Mouse (Mus musculus): ENCODE data around the gene Mpp3. TPM values are rescaled to one million over a fixed set of nuclear protein-coding genes. Genes with fewer than 3 reads are reported as not detected.
A peak's percentile ranks its signal among the peaks of the same experiment; 100 is the strongest.

Mpp3 gene
- total RNA-seq, 1 experiment from 2014 or later, result 0.40 TPM

DNA sequence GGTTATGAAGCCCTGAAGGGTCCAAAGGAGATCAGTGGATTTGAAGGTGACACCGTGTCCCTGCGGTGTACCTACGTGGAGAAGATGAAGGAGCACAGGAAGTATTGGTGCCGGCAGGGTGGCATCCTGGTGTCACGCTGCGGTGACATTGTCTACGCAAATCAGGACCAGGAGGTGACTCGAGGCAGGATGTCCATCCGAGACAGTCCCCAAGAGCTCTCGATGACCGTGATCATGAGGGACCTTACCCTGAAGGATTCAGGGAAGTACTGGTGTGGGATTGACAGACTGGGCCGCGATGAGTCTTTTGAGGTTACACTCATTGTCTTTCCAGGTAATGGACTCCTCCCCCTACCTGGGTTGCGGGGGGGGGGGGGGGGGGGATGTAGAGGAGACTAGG, 14.7 kb upstream of the Mpp3 start:
- no peak for ATAC-seq (replicated peaks in 1 of 2; ENCODE audit: insufficient read depth in 1 of 2, low FRiP score in 2 of 2, low TSS enrichment in 1 of 2, low read depth in 1 of 2, poor library complexity in 2 of 2, severe bottlenecking in 2 of 2)

DNA sequence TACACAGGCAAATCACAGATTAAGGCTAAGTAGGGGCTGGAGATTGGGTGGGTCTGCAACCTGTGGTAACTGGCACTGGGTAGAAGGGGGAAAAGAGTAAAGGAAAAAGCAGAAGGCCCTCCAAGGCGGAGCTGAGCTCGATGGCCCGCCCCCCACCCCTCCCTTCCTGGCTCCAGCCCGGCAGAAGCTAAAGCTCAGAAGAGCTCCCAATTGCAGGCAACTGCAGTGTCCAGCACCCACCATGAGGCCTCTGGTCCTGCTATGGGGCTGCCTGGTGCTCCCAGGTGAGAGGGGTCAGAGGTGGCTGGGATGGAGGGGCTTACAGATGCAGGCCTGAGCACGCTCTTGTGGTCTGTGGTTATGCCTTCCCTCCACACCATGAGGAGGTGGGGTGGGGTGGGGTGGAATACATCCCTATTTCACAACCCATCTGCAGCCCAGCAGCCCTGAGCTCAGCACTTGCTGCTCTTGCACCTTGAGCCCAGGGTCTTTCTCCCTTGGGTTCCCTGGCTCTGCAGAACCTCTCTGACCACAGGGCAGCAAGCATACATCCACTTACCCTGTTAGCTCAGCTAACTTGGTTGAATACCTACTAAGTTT, 13.2 kb upstream of the Mpp3 start, which contains the start of gene Cd300lg:
Cd300lg (plus strand) TSS at position 160 of the 600 bp plus-strand sequence.
- ATAC-seq (replicated peaks in 1 of 2; ENCODE audit: insufficient read depth in 1 of 2, low FRiP score in 2 of 2, low TSS enrichment in 1 of 2, low read depth in 1 of 2, poor library complexity in 2 of 2, severe bottlenecking in 2 of 2), result peak; percentile 78 to 81

DNA sequence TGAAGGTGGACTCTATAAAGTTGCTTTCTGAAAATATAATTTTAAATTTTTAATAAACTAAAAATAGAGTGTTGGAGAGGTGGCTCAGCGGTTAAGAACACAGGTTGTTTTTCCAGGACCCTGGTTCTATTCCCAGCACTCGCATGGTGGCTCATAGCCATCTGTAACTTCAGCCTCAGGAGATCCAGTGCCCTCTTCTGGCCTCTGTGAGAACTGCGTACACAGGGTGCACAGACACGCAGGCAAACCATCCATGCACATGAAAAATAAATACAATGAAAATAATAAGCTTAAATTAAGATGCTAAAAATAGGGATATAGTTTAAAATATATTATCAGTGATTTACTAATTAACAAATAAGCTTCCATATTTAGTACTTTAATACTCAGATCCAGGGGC, 12.4 kb upstream of the Mpp3 start:
- no peak for ATAC-seq (replicated peaks in 1 of 2; ENCODE audit: insufficient read depth in 1 of 2, low FRiP score in 2 of 2, low TSS enrichment in 1 of 2, low read depth in 1 of 2, poor library complexity in 2 of 2, severe bottlenecking in 2 of 2)

DNA sequence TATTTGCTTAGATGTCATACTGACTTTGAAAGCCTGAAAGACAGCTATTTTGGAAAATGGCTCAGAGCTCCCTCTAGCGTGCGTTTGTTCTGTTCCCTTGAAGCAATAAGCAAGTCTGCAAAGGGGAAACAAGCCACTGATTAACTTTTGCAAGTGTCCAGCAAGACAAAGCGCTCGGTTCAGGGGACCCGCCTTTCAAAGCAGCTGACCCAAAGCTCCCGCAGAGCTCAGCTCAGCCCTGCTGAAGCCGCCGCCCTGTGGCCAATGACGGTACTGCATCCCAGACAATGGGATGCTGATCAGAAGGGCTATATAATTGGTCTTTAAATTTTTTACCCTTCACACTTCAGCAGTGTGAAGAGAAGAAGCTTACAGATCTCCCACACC, 11.9 kb upstream of the Mpp3 start:
- peak; percentile 74 to 85 for ATAC-seq (replicated peaks in 1 of 2; ENCODE audit: insufficient read depth in 1 of 2, low FRiP score in 2 of 2, low TSS enrichment in 1 of 2, low read depth in 1 of 2, poor library complexity in 2 of 2, severe bottlenecking in 2 of 2)

DNA sequence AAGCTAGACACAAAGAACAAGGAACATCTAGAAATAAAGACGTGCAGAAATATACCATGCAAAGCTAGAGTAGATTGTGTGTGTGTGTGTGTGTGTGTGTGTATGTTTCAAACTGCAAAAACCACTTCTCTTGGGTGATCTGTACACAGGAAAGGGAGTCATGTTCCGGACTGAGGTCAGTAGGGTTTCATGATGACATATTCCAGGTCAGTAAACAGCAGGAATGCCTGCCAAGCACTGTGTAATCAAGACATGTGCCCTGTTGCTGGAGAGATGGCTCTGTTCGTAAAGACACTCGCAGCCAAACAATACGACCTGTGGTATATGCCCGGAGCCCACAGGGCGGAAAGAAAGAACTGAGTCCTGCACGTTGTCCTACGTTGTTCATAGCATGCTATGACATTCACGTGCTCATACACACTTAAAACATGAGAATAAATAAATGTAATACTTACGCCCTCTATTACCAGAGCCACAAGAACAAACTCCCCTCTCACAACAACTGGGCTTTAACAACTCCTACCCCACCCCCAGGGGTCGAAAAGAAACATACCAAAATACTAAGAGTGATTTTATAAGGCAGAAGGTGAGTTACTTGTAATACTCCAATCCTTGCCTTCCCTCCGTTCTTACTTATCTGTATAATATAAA, 11.4 kb upstream of the Mpp3 start:
- ATAC-seq (replicated peaks in 1 of 2; ENCODE audit: insufficient read depth in 1 of 2, low FRiP score in 2 of 2, low TSS enrichment in 1 of 2, low read depth in 1 of 2, poor library complexity in 2 of 2, severe bottlenecking in 2 of 2), result no peak

DNA sequence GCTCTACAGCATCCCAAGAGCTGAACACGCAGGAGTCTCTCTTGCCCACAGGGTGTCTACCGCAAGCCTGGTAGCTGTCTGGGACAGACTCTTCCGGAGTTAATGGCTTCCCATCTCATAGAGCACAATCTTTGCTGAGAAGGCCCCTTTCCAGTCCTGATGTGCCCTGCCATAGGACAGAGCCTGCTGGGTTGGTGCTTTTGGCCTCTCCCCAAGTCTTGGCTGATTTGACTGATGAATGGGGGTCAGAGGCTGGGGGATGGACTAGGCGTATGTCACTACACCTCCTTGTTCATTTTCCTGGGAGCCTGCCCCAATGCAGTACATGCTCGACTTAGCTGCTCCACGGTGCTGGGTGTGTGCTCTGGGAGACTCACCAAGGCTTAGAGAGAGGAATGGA, 9.5 kb upstream of the Mpp3 start:
- ATAC-seq (replicated peaks in 1 of 2; ENCODE audit: insufficient read depth in 1 of 2, low FRiP score in 2 of 2, low TSS enrichment in 1 of 2, low read depth in 1 of 2, poor library complexity in 2 of 2, severe bottlenecking in 2 of 2), result no peak

DNA sequence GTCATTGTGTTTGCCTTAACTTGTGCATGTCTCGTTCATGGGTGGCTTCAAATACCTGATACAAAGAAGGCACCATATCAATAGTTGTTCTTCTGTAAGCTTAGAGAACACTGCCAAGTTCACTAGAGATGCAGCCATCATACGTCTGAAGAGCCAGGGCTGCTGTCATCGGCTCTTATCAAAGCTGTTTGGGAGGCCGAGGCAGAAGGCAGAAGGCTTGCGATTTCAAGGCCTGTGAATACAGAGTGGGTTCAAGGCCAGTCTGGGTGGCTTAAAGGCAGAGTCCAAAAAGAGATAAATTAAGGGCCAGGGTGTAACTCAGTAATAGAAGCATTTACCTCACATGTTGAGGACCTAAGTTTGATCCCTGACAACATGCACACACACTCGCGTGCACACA, 8.1 kb upstream of the Mpp3 start:
- ATAC-seq (replicated peaks in 1 of 2; ENCODE audit: insufficient read depth in 1 of 2, low FRiP score in 2 of 2, low TSS enrichment in 1 of 2, low read depth in 1 of 2, poor library complexity in 2 of 2, severe bottlenecking in 2 of 2), result no peak

DNA sequence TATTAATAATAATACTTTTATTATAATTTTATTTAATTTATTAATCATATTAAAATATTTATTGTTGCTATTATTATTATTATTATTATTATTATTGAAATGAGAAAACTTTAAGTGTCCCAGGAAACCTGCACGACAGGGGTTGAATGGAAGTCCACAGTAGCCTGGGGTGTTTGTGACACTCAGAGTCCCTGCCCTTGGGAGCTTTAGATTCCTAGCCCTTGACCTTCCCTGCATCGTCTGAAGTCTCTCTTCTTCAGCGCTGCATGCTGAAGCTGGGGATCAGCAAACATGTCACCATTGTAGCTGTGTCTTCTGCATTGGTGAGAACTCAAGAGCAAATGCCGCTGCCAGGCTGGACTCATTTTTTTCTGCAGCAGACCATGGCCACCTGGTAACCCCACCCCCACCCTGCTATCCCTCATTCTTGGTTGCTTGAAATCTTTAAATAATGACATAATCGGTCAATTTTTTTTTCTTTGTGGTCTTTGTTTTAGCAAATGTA, 7.2 kb upstream of the Mpp3 start:
- no peak for ATAC-seq (replicated peaks in 1 of 2; ENCODE audit: insufficient read depth in 1 of 2, low FRiP score in 2 of 2, low TSS enrichment in 1 of 2, low read depth in 1 of 2, poor library complexity in 2 of 2, severe bottlenecking in 2 of 2)

DNA sequence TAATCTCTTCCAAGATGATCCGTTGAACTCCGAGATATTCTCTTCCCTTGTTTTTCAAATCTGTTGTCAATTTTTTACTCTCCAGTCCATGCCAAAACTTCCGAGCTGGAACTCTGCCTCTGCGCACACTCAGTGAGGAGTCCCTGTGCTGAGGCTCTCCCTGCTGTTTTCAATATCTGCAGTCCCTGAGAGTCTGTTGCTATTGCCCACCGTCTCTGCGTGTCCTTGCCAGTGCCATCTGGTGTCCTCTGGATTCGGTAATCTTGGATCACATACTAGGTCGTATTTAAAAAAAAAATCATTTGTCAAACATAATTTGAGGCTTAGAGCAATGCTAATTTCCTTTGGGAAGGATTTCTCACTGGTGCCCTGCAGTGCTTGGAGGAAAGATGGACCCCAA, 6.6 kb upstream of the Mpp3 start:
- no peak for ATAC-seq (replicated peaks in 1 of 2; ENCODE audit: insufficient read depth in 1 of 2, low FRiP score in 2 of 2, low TSS enrichment in 1 of 2, low read depth in 1 of 2, poor library complexity in 2 of 2, severe bottlenecking in 2 of 2)

DNA sequence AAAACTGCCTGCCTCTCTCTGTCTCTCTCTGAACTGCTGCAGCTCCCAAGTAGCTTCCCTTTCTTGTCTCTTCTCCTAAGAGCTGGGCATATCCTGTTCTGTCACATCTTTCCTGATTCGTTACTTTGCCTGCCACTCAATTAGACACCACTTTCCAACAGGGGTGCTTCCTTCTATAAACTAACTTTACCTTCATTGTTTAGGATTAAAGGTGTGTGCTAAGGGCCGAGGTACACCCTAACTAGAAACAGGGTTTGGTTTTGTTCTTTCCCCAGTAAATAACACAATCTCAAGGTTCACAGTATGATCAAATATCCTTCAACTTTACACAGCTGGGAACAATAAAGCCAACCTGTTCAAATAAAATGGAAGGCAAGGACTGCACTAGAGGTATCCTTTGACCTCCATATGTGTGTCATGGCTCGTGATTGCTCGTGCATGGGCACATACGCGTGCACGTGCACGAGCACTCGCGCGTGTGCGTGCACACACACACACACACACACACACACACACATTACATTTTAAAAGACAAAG, 4.9 kb upstream of the Mpp3 start:
- no peak for ATAC-seq (replicated peaks in 1 of 2; ENCODE audit: insufficient read depth in 1 of 2, low FRiP score in 2 of 2, low TSS enrichment in 1 of 2, low read depth in 1 of 2, poor library complexity in 2 of 2, severe bottlenecking in 2 of 2)

DNA sequence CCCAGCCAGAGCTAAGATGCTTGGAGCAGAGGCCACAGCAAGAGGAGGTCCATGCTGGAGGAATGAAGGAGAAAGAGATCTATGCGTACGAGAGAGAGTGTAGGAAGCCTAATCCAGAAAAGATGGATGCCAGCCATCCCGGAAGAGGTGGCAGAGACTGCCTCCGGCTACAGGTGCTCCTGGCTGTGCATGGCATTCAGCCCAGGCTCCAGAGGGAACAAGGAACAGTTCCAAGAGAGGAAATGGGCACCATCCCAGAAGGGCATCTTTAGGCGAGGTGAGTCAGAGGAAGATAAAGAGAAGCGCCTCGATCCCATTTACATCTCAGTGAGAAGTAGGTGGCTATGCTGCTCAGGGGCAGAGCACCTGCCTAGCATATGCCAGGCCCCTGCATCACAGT, 2.9 kb upstream of the Mpp3 start:
- no peak for ATAC-seq (replicated peaks in 1 of 2; ENCODE audit: insufficient read depth in 1 of 2, low FRiP score in 2 of 2, low TSS enrichment in 1 of 2, low read depth in 1 of 2, poor library complexity in 2 of 2, severe bottlenecking in 2 of 2)

DNA sequence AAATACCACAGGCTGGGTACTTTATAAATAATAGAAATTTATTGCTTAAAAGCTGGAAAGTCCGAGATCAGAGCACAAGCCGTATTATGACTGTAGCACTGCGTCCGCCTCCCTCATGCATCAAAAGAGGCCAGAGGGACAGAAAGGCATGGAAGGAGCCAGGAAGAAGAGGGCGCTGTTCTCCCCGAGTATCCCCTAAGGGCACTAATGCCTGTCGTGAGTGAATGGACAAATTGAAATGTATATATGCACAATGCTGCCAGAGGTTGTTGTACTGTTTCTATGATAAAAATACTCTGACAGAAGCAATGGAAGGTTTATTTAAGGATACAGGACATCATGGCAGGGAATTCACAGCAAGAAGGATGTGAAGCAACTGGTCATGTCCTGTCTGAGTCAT, 1.7 kb upstream of the Mpp3 start:
- ATAC-seq (replicated peaks in 1 of 2; ENCODE audit: insufficient read depth in 1 of 2, low FRiP score in 2 of 2, low TSS enrichment in 1 of 2, low read depth in 1 of 2, poor library complexity in 2 of 2, severe bottlenecking in 2 of 2), result no peak

DNA sequence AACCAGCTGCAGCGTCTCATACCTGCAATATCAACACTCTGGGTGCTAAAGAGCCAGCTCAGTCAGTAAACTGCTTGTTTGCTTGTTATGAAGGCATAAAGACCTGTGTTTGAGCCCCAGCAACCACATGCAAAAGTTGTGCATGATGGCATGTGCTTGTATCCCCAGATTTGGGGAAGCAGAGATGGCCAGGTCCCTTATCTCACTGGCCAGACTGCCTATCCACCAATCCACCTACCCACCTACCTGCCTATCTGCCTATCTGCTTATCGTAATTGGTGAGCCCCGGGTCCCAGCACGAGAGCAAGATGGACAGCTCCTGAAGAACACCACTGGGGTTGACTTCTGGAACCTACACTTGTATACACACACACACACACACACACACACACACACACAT, 1.0 kb upstream of the Mpp3 start:
- no peak for ATAC-seq (replicated peaks in 1 of 2; ENCODE audit: insufficient read depth in 1 of 2, low FRiP score in 2 of 2, low TSS enrichment in 1 of 2, low read depth in 1 of 2, poor library complexity in 2 of 2, severe bottlenecking in 2 of 2)

DNA sequence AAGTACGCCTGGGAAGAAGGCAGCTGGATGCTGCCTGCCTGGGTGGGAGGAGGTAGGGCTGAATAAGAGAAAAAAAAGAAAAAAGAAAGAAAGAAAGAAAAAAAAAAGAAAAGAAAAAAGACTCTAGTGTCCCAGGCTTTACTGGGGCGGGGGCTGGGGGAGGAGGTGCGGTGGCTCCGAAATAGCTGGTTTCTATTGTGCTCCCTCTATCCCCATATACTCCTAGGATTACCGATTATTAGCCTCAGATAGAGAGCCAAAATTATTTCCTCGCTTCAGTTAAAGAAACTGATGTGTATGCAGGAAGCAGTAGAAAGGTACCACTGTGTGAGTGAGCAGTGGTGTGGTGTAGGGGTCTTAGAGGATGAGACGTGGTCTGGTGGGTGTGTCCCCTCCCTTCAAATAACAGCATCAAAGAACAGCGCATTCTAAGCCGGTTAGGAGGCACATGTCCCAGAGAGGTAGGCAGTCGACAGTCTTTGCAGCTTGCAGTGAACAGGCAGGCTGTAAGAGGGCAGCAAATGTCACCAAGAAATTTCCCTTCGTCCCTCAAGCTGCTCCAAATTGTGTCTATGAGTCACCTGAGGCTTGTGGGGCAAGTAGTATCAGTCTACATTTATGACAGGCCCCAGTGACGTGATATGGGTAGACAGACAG, 772 bp downstream of the Mpp3 start:
- ATAC-seq (replicated peaks in 1 of 2; ENCODE audit: insufficient read depth in 1 of 2, low FRiP score in 2 of 2, low TSS enrichment in 1 of 2, low read depth in 1 of 2, poor library complexity in 2 of 2, severe bottlenecking in 2 of 2), result 0 out of 4 replicates have a peak, but pooled peaks of 1 of the 2 experiments have one; percentile 18

DNA sequence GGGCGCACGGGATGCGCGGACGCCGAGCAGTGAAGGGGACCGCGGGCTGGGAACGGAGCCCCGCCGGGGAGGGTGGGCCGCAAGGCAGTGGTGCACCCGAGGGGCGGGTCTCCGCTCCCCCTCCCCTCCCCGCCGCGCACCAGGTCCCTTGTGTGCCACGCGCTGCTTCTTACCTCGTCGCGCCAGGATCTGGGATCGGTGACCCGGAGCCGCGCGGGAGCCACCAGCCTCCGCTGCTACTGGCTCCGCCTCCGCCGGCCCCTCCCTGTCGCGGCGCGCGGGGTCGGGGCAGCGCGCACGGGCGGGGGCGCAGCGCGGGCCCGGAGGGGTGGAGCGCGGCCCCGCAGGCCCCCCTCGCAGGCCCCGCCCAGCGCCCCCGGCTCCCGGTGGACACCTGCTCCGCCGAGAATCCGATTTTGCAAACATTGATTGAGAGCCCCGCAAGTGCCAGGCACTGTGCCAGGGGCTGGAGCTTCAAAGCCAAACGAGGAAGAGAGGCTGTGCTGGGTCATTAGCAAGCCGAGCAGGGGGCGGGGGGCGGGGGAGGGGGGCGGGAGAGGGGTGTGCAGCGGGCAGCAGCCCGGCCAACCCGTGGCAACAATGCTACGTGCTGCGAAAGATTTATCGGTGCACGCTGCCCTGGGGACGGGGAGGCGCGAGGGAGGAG, 1.4 kb downstream of the Mpp3 start:
- peak; percentile 61 to 76; a peak in 3 of 4 replicates for ATAC-seq (replicated peaks in 1 of 2; ENCODE audit: insufficient read depth in 1 of 2, low FRiP score in 2 of 2, low TSS enrichment in 1 of 2, low read depth in 1 of 2, poor library complexity in 2 of 2, severe bottlenecking in 2 of 2)

DNA sequence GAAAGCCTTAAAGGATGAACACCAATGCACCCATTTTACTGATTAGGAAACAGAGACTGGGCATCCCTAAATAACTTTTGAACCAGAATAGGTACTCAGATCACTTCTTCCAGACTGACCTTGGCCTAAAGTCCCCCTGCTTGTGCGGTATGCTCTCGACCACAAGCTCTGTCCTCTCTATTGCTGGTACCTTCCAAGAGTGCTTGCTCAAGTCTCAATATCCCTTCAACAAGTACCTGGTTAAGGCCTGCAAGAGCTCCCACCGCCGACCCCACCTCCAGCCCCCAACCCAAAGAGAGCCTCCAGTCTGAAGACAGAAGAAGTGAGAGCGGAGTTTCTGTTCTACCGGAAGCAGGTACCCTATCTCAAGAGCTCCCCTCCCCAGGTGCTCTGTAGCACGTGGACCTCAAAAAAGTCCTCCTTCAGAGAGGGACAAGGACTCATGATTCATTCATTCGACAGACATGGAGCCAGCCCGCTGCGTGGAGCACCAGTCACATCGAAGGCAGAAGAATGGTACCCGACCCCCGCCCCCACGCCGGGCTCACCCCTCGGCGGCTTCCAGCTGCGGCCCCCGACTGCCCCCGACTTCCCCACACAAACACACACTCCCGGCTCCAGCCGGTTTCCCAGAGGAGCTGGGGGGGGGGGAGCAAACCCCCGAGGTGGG, 2.1 kb downstream of the Mpp3 start:
- ATAC-seq (replicated peaks in 1 of 2; ENCODE audit: insufficient read depth in 1 of 2, low FRiP score in 2 of 2, low TSS enrichment in 1 of 2, low read depth in 1 of 2, poor library complexity in 2 of 2, severe bottlenecking in 2 of 2), result no peak

DNA sequence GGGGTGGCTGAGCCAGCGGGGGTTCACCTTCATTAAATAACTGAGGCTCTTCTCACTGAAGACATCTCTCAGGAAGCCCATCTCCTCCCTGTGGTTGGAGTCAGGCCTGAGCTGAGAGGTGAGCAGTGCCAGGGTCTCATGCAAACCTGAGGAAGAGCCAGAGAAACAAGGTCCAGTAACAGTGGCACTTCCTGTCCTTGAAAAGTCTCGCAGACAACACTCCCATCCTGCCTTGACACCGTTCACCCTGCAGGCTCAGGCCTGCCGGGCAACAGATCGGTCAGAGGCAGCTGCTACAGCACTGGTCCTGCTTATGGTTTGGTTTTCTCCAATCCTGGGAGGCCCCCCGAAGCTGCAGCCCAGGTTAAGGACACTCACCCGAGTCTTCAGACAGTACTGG, 2.9 kb downstream of the Mpp3 start:
- no peak for ATAC-seq (replicated peaks in 1 of 2; ENCODE audit: insufficient read depth in 1 of 2, low FRiP score in 2 of 2, low TSS enrichment in 1 of 2, low read depth in 1 of 2, poor library complexity in 2 of 2, severe bottlenecking in 2 of 2)

Measured in hematopoietic stem cell, adult 5-6 weeks (primary cell).